ENCODE assay signal across 10 mouse cellular contexts in the genomic region with DNA sequence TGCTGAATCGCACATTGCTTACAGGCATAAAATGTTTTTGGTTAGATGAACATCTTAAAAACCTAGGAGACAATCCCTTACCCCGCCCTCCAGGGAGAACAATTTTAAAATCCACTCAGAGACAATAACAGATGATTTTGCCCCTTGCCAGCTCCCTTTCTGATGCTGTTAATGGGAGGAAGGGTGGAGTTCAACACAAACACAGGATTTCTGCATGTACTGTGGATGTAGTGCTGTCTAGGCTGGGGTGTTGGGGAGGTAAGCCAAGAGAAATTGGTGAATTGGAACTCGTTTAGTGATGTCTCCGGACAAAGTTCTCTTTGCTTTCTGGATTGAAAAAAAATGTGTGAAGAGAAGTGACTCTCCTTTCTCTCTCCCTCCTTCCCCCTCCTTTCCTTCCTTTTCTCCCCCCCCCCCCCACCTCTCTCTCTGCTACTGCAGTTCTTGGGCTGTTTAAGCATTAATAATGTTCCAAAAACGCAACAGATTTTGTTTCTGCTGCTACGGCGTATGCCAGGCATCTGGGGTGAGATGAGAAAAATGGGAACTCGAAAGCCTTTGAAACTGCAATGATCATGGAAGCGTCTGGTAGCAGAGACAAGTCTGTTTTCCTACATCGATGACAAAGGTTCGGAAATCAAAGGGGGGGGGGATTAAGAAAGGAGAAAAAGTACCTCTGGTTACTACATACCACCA.
DNase-seq lines count a peak whose midpoint lies in the region; ATAC-seq and TF ChIP-seq lines count a peak whose summit lies in the region.
"Had no signal": no experiment of that assay in that cellular context is flagged by ENCODE, and none has a peak within 500 bp of the region (broad histone marks: within the 10 kb centered on the region; RNA-seq: fewer than 3 reads in every experiment).

No protein-coding gene starts in this region.

- H3K9me3 ChIP-seq in hindbrain, embryonic 12.5 days (replicated peaks) = no peaks in the 10 kb centered on the region
- H3K9me3 ChIP-seq in hindbrain, embryonic 14.5 days (ENCODE audit: control insufficient read depth, low read length) = no peaks in the 10 kb centered on the region
- no peaks in the 10 kb centered on the region for H3K9me3 ChIP-seq in forebrain, embryonic 14.5 days (replicated peaks; ENCODE audit: control insufficient read depth, low read length)
- no peaks in the 10 kb centered on the region for H3K9me3 ChIP-seq in heart, postnatal 0 days (replicated peaks; ENCODE audit: control insufficient read depth, low read length)
- H3K9me3 ChIP-seq in lung, embryonic 16.5 days (ENCODE audit: control insufficient read depth, low read length) = no peaks in the 10 kb centered on the region
- H3K9me3 ChIP-seq: limb, embryonic 15.5 days had no signal

- DNase-seq in hindbrain, embryonic 14.5 days (ENCODE audit: low spot score) = no peak
- peak; percentile 86 for DNase-seq in forebrain, embryonic 14.5 days (ENCODE audit: low spot score)
- DNase-seq in heart, postnatal 0 days (ENCODE audit: low spot score) = peak; percentile 26
- DNase-seq in thymus, adult 2 months = no peak
- DNase-seq in adrenal gland, adult (ENCODE audit: inconsistent age in 2 of 2, low spot score in 1 of 2) = no peak
- no peak for DNase-seq in kidney, adult 11 months
- DNase-seq: thymus, postnatal 25 days had no signal

- H3K27me3 ChIP-seq in hindbrain, embryonic 12.5 days = 0 out of 2 replicates have a peak, but pooled peaks cover 4% of the 10 kb centered on the region
- no peaks in the 10 kb centered on the region for H3K27me3 ChIP-seq in hindbrain, embryonic 14.5 days (ENCODE audit: control insufficient read depth, insufficient read depth, low read length)
- H3K27me3 ChIP-seq in forebrain, embryonic 14.5 days (replicated peaks; ENCODE audit: control insufficient read depth, insufficient read depth, low read length) = no peaks in the 10 kb centered on the region
- no peaks in the 10 kb centered on the region for H3K27me3 ChIP-seq in heart, postnatal 0 days (ENCODE audit: control insufficient read depth, insufficient read depth, low read length)
- no peaks in the 10 kb centered on the region for H3K27me3 ChIP-seq in lung, embryonic 16.5 days (ENCODE audit: control insufficient read depth, insufficient read depth, low read depth, low read length)
- H3K27me3 ChIP-seq in thymus, adult 2 months (ENCODE audit: control insufficient read depth, insufficient read depth, low read length) = no peaks in the 10 kb centered on the region
- H3K27me3 ChIP-seq: limb, embryonic 15.5 days had no signal

- H3K4me2 ChIP-seq in hindbrain, embryonic 12.5 days (replicated peaks) = no peak overlapping the region
- no peak overlapping the region for H3K4me2 ChIP-seq in hindbrain, embryonic 14.5 days (replicated peaks)
- H3K4me2 ChIP-seq in forebrain, embryonic 14.5 days (ENCODE audit: low read length) = no peak overlapping the region
- no peak overlapping the region for H3K4me2 ChIP-seq in heart, postnatal 0 days (ENCODE audit: low read depth, low read length)
- peak overlapping the region; percentile 33 for H3K4me2 ChIP-seq in lung, embryonic 16.5 days (ENCODE audit: low read depth, low read length)
- H3K4me2 ChIP-seq: limb, embryonic 15.5 days had no signal

- peak overlapping the region; percentile 5; the same call in 1 of the 2 replicates for H3K27ac ChIP-seq in hindbrain, embryonic 12.5 days
- no peak overlapping the region for H3K27ac ChIP-seq in hindbrain, embryonic 14.5 days
- H3K27ac ChIP-seq in forebrain, embryonic 14.5 days (ENCODE audit: low read depth, low read length) = peak overlapping the region; percentile 87
- H3K27ac ChIP-seq in heart, postnatal 0 days (ENCODE audit: low read depth) = no peak overlapping the region
- H3K27ac ChIP-seq in lung, embryonic 16.5 days (ENCODE audit: low read length) = no peak overlapping the region
- no peak overlapping the region for H3K27ac ChIP-seq in thymus, adult 2 months (ENCODE audit: control insufficient read depth, insufficient read depth, low read length)
- H3K27ac ChIP-seq: limb, embryonic 15.5 days had no signal

- no peak for TF ChIP-seq CTCF in heart, postnatal 0 days (IDR thresholded peaks at IDR 0.05; ENCODE audit: low read depth)
- no peak for TF ChIP-seq CTCF in thymus, adult 2 months (IDR thresholded peaks at IDR 0.05; ENCODE audit: borderline replicate concordance, control insufficient read depth, extremely low read depth, insufficient read depth, low read length, poor library complexity)

- H3K9ac ChIP-seq in hindbrain, embryonic 12.5 days = no peak overlapping the region
- no peak overlapping the region for H3K9ac ChIP-seq in hindbrain, embryonic 14.5 days
- no peak overlapping the region for H3K9ac ChIP-seq in forebrain, embryonic 14.5 days (ENCODE audit: low read length)
- H3K9ac ChIP-seq in heart, postnatal 0 days (replicated peaks; ENCODE audit: low read depth, low read length) = no peak overlapping the region
- no peak overlapping the region for H3K9ac ChIP-seq in lung, embryonic 16.5 days (ENCODE audit: low read length)
- H3K9ac ChIP-seq: limb, embryonic 15.5 days had no signal

- no peak for ATAC-seq in hindbrain, embryonic 12.5 days (ENCODE audit: low FRiP score)
- no peak for ATAC-seq in hindbrain, embryonic 14.5 days (ENCODE audit: low FRiP score)
- peak; percentile 70 for ATAC-seq in forebrain, embryonic 14.5 days
- no peak for ATAC-seq in heart, postnatal 0 days (ENCODE audit: insufficient read depth, low read depth)
- no peak for ATAC-seq in lung, embryonic 16.5 days (ENCODE audit: low read depth)

- H3K36me3 ChIP-seq in hindbrain, embryonic 12.5 days = no peaks in the 10 kb centered on the region
- no peaks in the 10 kb centered on the region for H3K36me3 ChIP-seq in hindbrain, embryonic 14.5 days (replicated peaks; ENCODE audit: control insufficient read depth, insufficient read depth)
- H3K36me3 ChIP-seq in forebrain, embryonic 14.5 days (ENCODE audit: control insufficient read depth, insufficient read depth, low read length) = no peaks in the 10 kb centered on the region
- no peaks in the 10 kb centered on the region for H3K36me3 ChIP-seq in heart, postnatal 0 days (replicated peaks; ENCODE audit: control insufficient read depth, insufficient read depth, low read length)
- no peaks in the 10 kb centered on the region for H3K36me3 ChIP-seq in lung, embryonic 16.5 days (ENCODE audit: control insufficient read depth, insufficient read depth, low read length)
- no peaks in the 10 kb centered on the region for H3K36me3 ChIP-seq in thymus, adult 2 months (ENCODE audit: control insufficient read depth, insufficient read depth, low read length)
- H3K36me3 ChIP-seq: limb, embryonic 15.5 days had no signal

- WGBS in hindbrain, embryonic 12.5 days = 79% methylated on average over 11 of the region's 11 CpGs
- 80% methylated on average over 11 of the region's 11 CpGs for WGBS in hindbrain, embryonic 14.5 days
- WGBS in forebrain, embryonic 14.5 days = 52% methylated on average over 11 of the region's 11 CpGs
- 77% methylated on average over 11 of the region's 11 CpGs for WGBS in heart, postnatal 0 days
- 49% methylated on average over 11 of the region's 11 CpGs for WGBS in lung, embryonic 16.5 days
- WGBS in thymus, adult 2 months = 72% methylated on average over 11 of the region's 11 CpGs

- H3K4me1 ChIP-seq in hindbrain, embryonic 12.5 days = peaks cover 26% of the 10 kb centered on the region
- peaks cover 29% of the 10 kb centered on the region for H3K4me1 ChIP-seq in hindbrain, embryonic 14.5 days (replicated peaks; ENCODE audit: control insufficient read depth, insufficient read depth, low read length)
- peaks cover 37% of the 10 kb centered on the region for H3K4me1 ChIP-seq in forebrain, embryonic 14.5 days (ENCODE audit: control insufficient read depth, insufficient read depth, low read length)
- H3K4me1 ChIP-seq in heart, postnatal 0 days (ENCODE audit: control insufficient read depth, insufficient read depth) = peaks cover 20% of the 10 kb centered on the region
- peaks cover 18% of the 10 kb centered on the region for H3K4me1 ChIP-seq in lung, embryonic 16.5 days (replicated peaks; ENCODE audit: control insufficient read depth, insufficient read depth, low read length)
- H3K4me1 ChIP-seq in thymus, adult 2 months (replicated peaks; ENCODE audit: control insufficient read depth, insufficient read depth, low read length) = no peaks in the 10 kb centered on the region

- no peak for TF ChIP-seq EP300 in heart, postnatal 0 days (IDR thresholded peaks at IDR 0.05; ENCODE audit: low read depth)

- TF ChIP-seq POLR2A in thymus, adult 2 months (IDR thresholded peaks at IDR 0.05; ENCODE audit: control insufficient read depth, extremely low read depth, insufficient read depth, low read length, poor library complexity) = no peak

- no peak overlapping the region for H3K4me3 ChIP-seq in hindbrain, embryonic 12.5 days
- no peak overlapping the region for H3K4me3 ChIP-seq in hindbrain, embryonic 14.5 days (replicated peaks; ENCODE audit: low read length)
- no peak overlapping the region for H3K4me3 ChIP-seq in forebrain, embryonic 14.5 days (ENCODE audit: low read depth, low read length)
- H3K4me3 ChIP-seq in heart, postnatal 0 days (ENCODE audit: low read depth, low read length) = no peak overlapping the region
- no peak overlapping the region for H3K4me3 ChIP-seq in lung, embryonic 16.5 days (ENCODE audit: low read length)
- no peak overlapping the region for H3K4me3 ChIP-seq in thymus, adult 2 months (ENCODE audit: control insufficient read depth, insufficient read depth, low read length)
- H3K4me3 ChIP-seq: limb, embryonic 15.5 days had no signal

Comparison
In these comparisons a context has a peak if more than half of its experiments do, and no peak if none do; other contexts are left out.
1. H3K27ac ChIP-seq: peak in hindbrain, embryonic 12.5 days (single experiment) and forebrain, embryonic 14.5 days (single experiment); none in hindbrain, embryonic 14.5 days (single experiment), heart, postnatal 0 days (single experiment), lung, embryonic 16.5 days (single experiment) and thymus, adult 2 months (single experiment).
2. DNase-seq: peak in forebrain, embryonic 14.5 days (single experiment) and heart, postnatal 0 days (single experiment); none in hindbrain, embryonic 14.5 days (single experiment), thymus, adult 2 months (single experiment), adrenal gland, adult (0 of 2) and kidney, adult 11 months (single experiment).